Mouse (Mus musculus) heart, adult 11 months (tissue): ENCODE results near the gene Ampd3.

Source experiments
- DNase-seq: peaks from one replicate; pipeline ENCODE4 v3.0.0; 2022

The Ampd3 gene

DNA sequence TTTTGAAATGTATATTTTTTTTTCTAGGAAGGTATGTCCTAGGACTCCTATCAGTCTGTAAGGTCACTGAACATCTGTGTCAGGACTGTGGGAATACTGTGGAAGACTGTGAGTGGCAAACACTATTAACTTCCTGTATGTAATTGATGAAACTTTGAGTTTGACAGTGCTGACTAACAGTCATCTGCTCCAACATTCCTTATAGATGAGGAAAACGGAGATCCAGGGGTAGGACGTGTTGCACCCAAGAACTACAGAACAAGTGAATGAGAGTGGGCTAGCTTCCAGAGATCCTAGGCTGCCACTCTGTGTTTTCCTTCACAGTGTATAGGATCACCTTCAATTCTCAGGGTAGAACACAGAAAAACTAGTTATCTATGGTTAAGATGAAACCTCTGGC lies 79.3 kb downstream of the Ampd3 start:
- DNase-seq: peak; percentile 9

DNA sequence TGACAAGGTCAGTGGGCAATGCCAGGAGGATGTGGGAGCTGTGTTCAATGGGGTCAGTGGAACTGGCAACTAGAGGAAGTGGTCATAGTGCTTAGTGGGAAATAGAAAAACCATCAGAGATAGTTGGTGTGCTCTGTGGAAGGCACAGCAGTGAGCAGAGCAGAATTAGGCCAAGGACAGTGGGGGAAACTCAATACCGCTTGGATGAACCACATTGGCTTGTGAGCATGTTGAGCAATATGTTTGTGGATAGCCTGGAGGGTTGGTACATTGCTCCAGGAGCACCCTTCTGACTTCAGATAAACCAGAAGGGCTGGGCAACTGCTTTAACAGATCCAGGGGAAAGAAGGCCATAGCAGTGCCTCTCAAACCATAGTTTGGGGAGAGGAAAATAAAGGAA lies 80.4 kb downstream of the Ampd3 start:
- no peak for DNase-seq

DNA sequence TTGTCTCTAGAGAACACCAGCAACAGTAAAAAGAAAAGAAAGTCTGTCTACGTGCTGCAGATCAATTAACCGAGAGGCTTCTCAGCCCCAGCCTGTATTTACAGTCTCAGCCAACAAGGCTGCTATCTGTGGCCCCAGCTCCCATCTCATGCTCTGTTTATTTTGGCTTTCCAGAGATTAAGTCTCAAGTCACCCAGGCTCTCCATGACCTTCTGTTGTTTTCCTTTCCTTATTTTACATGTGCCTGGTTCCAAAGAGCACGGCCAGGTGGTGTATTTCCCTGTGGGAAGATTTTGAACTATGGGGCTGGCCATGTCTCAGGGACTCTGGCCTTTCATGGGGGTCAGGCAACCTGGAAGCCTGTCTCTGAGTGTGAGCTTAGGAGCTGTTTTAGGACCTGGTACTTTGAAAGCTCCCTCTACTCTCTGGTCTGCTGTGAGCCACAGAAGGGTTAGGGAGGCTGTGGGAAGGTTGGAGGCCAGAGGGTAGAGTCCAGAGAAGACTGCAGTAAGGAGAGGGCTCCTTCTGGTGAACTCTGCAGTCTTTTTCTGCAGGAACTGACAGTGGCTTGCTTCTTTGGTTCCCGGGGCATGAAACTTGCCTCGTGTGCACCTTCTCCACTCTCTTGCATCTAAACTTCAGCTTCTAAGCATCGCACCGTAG lies 83.7 kb downstream of the Ampd3 start:
- peak; percentile 90 for DNase-seq

DNA sequence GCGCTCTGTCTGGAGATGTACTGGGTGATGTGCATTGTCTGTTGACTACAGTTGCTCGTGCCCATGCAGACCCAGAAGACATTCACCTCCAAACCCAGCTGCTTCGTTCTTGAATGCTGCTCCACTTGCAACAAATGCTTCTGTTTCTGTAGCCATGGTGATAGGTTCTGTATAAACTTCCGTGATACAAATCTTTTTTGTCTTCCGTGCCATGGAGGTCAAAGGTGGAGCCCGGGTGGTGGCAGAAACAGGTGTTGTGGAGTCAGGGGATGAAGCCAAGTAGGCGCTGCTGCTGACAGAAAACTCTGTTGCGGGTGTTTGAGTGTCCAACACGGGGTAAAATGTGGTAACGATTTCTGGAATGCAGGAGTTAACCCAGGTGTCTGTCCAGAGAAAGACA lies 85.6 kb downstream of the Ampd3 start:
- peak; percentile 87 for DNase-seq

DNA sequence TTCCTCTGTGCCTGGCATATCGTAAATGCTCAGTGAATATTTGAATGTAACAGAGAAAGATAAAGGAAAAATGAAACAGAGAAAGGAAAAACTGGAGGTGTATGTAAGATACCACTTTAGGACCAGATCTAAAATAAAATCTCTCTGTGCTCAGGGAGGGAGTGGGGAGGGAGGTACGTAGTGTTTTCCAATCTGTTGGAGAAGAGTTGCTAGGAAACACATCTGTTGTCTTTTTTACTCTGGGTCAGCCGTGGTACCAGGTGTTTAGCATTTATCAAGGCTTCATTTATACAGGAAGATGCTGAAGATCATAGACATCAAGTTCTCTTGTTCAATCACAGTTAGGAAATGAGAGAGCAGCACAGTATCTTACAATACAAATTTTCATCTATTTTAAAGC lies 86.5 kb downstream of the Ampd3 start:
- DNase-seq: peak; percentile 39

DNA sequence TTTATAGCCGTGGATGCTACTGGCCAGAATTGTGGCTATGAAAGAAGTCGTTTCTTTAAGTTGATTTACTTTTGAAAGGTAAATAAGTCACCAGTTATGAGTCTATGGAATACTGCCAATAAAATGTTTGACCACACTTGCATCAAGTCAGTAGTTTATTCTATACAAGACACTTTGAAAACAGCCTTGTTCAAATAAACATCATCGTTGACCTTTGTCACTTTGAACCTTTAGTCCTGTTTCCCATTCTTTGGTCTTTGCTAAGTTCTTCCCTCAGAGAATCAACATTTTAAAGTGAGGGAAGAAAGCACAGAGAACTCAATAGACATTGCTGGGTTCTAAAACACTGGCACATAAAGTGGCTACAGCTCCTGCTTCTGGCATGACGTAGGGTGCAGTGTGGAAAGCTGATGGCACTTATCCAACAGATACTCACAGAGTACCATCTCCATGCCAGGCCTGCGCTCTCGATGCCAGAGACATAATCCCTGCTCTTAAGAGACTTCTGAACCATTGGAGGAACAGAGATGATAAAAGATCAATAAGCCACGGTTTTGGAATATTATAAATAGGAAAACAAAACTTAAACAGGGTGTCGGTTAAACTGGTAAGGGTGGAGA lies 87.0 kb downstream of the Ampd3 start:
- peak; percentile 87 for DNase-seq

DNA sequence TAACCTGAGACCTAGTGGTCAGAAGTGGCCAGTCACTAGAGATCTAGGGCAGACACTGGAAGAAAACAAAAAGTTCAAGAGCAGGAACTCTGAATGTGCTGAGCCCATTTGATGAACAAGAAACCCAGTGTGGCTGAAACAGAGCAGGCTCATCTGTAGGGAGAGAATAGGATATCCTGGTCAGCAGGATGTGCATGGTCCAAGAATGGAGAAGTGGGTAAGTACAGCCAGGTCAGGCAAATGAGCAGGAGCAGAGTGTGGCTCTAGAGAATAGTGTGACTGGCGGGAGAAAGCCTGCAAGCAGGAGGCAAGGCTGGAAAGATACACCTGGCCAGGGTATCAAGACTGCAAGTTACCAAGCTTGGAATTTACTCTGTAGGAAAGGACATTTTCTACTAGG lies 87.6 kb downstream of the Ampd3 start:
- DNase-seq: peak; percentile 87

DNA sequence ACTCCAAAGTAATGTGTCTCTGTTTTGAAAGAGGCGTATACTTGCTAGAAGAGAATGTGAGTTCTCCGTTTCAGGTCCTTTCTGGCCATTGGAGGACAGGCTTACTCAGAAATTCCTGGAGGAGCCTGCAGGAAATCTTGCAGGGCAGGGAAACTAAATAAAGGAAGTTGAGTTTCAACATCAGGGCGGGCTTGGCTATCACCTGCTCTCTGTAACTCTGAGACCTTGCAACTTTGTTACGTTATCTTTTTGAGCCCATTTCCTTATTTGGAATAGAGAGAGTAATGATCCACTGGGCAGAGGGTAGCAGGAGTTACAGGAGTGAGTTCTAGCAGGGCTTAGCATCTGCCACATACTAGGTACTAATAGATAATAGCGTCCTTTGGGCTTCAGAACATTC lies 92.1 kb downstream of the Ampd3 start:
- peak; percentile 94 for DNase-seq
